Mouse (Mus musculus): ENCODE measurements at regions not wholly inside any gene's neighbourhood (a gene's known extent, or its start where the extent isn't known, plus 50 kb on each side); places are given as distances from the start of the nearest gene placed in this dataset.

DNA sequence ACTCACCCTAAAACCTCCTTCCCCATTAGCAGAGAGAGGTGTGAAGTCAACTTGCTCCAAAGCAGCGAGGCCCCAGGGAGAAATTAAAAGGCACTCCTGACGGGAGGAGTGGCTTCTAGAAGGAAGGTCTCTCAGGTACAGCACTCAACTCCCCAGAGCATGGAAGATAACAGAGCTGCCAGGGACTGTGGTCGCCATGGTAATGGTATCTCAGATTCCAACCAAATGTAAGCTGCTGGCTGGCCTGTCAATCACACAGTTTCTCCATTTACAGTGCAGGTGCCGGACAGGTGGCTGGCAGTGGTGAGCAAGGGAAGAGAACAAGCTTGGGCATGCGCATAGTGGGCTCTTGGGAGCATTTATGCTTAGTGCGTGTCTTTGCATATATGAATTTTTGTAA is 213.5 kb upstream of the Bcor start:
- no peak for DNase-seq

DNA sequence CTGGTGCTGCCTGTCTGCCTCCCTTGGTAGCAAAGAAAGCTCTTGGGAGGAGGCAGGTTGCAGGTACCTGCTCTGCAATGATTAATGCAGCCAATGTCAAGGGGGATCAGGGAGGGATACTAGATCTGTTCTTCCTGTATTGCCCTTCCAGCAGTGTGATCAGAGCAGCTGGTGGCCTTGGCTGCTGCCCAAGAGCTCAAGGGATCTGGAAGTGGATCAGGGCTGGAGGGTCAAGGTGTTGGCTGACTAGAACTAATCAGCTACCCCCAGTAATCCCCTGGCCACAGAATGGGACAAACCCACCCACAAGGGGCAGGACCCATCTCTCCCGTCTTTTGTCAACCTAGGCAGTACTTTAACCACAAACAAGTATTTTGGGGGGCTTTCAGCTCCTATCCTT is 211.8 kb upstream of the Atp6ap2 start:
- DNase-seq: peak; percentile 69 to 72

DNA sequence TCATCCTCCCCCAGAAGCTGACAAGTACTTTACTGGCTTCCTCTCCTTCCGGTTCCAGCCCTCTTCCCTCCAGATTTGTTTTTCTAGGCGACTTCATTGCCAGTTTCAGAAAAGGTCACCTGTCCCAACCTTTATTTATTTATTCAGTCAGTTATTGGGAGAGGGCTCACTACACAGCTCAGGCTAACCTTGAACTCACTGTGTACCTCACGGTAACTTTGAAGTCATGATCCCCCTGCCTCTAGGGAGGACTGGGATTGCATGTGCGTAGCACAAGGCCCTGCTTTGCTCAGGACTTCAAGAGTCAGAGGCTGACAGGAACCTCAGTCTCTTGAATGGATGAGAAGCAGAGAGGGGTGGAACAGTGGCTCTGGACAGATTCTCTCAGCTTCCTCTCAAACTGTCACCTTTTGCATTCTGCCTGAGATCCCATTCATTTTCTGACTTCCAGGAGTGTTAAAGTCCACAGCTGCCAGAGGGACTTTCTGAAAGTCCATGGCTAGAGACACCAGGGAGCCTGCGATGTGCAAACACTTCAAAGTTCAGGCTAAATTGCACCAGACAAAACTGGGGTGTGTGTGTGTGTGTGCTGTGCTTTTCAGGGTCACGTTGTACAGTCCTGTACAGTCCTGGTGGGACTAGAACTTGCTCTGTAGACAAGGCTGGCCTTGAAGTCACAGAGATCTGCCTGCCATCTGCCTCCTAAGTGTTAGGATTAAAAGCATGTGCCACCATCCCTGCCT is 211.2 kb upstream of the Atp6ap2 start:
- DNase-seq: peak in 1 of 2 experiments; percentile 4

DNA sequence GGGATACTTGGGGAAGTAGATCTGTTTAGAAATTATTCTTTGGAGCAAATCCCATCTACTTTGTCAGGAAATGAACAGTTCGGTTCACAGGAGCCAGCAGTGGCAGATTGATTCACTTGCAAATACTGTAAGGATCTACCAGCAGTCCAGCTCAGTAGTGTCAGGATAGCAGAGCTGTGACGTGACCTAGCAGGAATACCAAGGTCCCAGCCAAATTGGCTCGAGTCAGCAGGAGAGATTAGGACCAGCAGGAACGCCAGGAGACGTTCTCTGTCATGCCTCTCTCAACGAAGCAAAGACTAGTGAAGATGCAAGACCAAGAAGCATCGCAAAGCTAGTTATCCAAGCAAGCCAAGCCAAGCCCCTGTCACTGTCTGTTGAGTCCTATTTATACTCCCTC is 210.2 kb upstream of the Atp6ap2 start:
- DNase-seq: peak; percentile 7 to 34

DNA sequence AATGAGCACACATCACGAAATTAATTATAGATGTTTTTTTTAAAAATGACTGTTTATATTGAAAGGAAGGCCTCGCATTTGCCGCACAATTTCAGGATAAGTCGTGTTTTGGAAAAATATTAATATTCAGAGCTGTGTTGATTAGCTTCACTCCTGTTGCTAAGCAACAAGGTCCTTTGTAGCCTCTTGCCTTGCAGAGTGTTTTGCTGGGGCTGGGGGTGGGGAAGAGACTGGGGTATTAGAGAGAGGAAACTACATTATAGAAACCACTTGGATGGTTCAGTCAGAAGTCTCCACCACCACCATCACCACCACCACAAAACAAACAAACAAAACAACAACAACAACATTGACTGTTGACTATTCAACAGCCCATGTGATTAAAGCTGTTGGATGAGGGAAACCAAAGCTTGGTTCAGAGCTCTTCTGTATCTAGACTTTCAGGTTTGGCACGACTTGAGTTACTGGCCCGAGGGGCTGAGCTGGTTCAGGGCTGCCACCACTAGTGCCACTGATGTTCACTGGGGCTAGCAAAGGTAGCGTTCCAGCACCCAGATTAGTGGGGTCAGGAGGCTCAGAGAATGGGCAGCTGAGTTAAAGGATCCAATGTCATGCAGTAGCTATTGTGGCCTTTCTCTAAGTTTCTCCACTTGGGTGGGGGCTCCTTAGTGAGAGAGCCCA is 195.3 kb upstream of the Atp6ap2 start:
- DNase-seq: no peak

DNA sequence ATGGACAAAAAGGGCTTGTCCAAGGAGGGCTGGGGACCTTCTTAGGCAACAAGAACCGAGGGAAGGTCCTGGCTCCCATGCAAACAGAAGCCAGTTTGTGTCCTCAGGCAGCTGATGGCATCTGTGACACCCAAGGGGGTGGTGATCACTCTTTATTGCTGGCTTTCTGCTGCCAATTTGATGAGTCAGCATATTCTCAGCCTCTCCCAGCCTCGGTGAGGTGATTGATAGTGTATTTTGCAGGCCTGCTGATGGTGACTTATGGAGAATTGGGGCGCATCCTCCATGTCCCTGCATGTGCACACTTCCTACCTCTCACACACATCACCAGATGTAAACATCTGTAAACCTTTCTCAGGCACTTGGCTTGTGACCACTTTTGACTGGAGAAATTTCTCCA is 178.3 kb upstream of the Atp6ap2 start:
- DNase-seq: no peak

DNA sequence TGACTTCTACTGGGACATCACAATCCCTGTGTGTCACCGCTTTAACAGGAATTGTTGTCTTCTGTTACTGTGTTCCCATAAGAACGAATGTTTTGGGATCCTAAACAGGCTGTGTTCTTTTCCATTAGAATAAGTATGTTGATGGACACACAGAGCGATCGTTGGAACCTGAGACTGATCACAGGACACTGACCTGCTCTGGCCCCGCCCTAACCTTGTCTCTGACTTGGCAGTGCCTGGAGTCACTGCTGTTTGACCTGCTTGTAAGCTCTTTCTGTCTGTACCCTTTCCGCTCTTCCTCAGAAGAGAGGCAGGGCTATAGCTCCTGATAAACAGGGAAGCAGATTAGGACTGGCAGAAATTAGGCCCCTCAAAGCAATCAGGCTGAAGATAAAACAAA is 162.0 kb upstream of the Atp6ap2 start:
- DNase-seq: no peak

DNA sequence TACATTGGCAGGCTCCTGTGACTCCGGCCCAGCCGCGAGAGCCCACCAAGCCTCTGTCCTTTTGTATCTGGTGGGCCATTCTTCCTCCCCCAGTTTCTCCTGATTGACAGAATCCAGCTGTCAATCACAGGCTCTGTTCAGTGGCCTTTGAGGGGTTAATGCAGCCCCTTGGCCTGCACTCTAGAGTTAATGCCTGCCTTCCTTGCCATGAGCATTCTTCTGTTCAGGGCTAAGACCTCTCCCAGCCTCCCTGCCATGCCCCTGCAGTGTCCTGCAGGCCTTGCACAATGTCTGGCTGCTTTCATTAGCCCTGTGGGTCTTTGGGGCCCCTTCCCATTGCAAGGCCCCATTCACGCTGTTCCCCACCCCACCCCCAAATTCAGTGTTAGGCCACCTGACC is 160.9 kb upstream of the Atp6ap2 start:
- DNase-seq: no peak

DNA sequence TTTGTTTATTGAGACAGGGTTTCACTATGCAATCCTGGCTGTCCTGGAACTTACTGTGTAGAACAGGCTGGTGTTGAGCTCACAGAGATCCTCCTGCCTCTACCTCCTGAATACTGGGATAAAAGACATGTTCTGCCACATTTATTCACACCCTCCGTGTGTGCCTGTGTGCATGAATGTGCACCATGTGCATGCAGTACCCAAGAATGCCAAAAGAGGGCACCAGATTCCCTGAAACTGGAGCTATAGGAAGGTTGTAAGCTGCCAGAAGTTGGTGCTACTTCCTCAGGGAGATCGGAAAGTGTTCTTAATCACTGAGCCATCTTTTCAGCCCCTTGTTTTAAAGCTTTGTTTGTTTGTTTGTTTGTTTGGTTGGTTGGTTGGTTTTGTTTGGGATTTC is 155.3 kb upstream of the Atp6ap2 start:
- no peak for DNase-seq

DNA sequence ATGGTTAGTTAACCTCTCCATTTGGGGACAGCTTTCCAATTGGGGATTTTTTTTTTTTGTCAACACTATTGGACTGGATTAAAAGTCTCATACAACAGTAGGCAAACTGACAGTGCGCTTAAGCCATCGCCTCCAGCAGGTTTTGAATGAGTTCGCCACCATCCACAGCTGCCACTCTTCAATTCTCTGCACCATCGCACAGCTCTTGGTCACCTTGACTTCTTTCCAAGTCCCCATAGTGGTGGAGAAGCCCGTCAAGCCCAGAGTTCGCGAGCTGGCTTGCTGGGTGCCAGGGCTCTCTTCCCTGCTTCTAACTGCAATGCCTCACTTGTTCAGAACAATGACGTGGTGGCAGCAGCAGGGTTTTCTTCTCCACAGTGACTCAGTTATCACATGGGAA is 151.9 kb upstream of the Atp6ap2 start:
- no peak for DNase-seq

DNA sequence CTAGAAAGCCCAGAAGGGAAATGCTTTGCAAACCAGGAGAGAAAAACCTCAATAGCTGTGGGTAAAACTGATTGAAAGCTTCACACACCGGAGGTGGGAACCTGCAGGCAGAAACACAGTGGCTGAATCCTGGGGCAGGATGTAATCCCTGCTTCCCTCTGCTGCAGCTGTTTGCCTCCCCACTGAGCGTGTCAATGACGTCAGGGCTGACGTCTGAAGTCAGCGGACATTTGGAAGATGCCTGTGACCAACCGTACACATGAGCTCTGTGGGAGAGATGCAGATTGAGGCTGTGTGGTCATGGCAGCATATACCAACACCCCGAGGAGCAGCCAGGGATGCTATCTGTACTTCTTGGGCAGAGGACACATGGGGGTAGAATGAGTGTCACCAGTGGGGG is 151.5 kb upstream of the Atp6ap2 start:
- no peak for DNase-seq

DNA sequence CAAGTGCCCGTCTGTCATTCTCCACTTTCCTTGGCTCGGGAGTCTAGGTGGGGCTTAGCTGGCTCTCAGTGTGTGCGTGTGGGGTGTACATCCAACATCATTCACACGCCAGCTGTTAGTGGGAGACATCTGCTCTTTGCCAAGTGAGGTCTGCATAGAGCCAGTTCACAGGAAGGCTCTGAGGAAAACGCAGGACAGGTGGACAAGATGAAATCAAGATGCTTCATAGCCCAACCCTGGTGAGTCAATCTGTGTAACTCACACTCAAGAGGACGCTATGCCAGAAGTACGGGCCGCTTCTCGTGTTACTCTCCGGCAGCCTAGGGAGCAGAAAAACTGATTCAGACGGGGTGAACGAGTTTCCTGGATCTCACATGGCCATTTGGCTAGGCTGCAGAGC is 148.2 kb upstream of the Atp6ap2 start:
- no peak for DNase-seq

DNA sequence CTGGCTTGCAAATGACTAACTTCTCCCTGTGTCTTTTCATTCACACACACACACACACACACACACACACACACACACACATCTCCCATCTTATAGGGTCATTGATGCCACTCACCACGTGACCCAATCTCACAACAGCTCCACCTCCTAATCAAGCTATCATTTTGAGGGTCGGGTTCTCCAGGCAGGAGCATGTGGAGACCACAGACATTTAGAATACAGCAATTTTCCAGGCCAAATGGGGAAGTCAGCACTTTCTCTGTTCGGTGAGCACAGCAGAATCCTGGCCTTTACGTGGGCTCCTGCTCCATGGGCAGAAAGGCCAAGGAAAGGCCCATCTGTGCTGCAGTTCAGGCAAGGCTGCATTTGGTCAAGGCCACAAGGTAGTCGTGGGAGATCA is 143.8 kb upstream of the Atp6ap2 start:
- DNase-seq: no peak

DNA sequence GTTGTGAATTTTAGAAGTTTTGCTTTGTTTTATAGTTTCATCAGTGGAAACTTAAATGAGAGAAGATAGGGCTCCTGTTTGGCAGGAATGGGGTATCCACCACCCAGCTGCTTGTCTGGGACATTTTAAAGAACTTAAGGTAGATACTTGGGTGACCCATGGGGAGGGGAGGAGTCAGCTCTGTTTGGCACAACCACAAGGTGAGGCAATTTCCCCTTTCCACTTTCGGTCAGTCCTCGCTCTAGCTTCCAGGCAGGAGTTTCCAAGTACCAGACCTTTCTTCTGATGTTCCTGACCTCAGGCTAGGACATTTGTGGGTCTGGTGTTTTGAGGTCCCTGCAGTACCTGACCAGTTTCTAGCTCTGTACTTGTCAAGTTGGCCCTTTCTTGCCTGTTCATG is 142.5 kb upstream of the Atp6ap2 start:
- no peak for DNase-seq

DNA sequence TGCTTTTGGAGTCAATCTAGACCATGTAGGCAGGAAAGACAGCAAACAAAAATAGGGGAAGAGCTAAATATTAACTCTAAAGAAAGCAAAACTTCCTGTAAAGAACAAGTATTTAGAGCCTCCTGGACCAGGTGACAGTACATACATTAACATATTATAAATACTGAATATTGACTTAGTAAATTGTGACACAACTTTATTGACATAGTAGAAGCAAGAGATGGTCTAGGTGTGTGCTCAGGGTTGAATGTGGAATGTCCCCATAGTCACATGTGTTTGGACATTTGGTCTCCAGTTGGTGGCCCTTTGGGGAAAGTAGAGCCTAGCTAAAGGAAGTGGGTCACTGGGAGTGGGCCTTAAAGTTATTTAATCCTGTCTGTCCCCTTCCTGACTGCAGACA is 139.6 kb upstream of the Atp6ap2 start:
- DNase-seq: no peak

DNA sequence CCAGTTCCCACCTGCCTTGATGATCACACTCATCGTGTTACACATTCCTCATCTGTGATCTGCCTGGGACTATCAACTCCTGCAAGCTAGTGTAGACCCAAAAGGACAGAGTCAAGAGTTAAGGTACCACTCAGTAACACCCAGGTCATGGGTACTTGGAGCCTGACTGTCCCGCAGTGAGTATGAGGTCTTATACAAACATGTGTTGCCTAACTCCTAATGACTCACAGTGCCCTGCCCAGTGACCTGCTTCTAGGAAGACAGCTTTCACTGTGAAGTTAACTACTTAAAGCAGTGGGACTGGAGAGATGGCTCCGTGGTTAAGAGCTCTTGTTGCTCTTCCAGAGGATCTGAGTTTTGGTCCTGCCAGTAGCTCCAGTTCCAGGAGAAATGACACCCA is 137.9 kb upstream of the Atp6ap2 start:
- DNase-seq: peak; percentile 17 to 27

DNA sequence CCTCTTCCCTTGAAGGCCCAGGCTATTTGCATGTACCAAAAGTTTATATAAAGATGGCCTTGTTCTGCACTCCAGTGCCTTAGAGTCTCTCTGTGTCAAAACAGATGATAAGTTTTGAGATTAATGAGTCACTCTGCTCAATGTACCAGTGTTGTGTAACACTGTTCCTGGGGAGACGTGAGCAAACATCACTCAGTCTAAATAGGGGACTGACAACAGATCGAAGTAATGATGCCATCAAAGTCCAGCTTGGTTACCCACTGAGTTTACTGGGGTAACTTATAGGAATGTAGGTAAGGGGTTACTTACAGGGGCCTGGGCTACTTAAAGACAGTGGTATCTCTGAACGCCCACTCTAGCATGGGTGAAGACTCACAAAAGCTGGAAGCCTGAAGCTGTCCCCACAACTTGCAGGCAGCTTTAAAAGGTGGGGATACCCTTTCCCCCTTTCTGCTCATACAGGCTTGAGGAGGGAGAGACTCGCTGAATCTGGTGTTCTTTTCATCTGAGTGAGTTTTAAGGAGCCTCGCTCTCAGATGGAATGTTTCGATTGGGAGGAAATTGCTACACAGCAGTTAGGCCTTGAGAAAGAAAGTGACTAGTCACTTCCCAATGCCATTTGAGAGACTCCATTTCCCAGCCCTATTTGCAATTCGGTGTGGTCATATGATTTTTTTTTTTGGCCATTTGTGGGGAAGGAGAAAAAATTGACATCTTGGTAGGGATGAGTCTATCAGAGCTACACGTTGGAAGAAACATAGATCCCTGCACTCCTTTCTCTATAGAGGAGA is 134.4 kb upstream of the Atp6ap2 start:
- peak in 1 of 2 experiments; percentile 5 for DNase-seq

DNA sequence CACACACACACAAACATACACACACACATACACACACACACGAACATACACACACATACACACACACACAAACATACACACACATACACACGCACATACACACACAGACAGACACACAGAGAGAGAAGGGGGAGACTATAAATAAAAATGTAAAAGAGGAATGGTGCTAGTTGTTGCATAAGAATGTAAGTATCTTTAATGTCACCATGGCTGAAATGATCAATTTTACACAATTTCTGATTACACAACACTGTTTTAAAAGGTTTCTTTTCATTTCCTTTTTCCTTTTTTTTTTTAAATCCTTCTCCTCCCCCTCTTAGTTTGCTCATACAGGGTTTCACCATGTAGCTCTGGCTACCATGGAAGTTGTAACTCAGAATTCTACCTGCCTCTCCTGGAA is 125.9 kb upstream of the Atp6ap2 start:
- no peak for DNase-seq

DNA sequence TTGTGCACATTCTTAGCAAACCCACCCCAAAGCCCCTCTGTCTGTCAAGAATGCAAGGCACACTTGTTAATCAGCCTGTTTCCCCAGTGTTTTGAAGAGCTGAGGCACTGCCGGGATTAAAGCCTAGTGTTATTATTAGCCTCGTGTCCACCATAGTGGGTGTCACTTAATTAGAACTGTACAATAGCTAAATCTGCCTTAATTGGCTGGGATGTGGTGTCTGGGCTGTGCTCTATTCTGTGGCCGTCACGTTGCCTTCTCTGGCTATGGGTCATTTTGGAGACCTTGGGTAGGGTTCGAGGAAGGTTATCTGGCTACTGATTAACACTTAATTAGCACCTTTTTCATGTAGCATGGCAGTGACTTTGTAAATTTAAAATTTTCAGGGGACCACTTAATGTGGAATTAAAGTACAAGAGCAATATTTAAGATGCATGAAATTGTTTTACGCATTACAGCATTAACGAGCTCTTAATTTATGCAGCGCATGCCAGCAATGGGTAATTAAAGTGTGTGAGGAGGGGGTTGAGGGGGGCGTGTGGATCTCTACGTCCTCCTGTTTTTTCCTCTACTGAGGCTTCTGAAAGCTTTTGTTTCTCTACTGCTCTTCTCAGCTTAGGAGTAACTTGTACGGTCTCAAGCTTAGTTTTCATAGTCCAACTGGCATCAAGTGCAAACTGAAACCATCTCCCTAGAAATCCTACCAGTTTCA is 124.5 kb upstream of the Atp6ap2 start:
- DNase-seq: no peak

DNA sequence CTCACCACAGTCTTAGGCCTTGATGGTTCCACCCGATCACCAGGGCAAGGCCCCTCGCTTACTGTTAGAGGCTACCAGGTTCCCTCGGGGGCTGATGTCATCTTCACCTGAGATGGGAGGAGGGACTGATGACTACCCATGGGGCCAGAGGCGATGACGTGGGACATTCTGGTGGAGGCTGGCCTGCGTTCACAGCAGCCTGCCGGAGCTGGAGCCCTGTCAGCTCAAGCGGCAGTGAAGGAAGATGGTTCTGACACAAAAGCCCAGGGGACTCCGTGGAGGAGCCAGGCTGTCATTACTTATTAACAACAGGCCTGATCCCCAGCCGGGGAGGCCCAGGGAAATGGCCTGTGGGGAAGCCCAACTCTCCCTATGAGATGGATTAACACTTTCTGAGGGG is 121.3 kb upstream of the Atp6ap2 start:
- DNase-seq: no peak

DNA sequence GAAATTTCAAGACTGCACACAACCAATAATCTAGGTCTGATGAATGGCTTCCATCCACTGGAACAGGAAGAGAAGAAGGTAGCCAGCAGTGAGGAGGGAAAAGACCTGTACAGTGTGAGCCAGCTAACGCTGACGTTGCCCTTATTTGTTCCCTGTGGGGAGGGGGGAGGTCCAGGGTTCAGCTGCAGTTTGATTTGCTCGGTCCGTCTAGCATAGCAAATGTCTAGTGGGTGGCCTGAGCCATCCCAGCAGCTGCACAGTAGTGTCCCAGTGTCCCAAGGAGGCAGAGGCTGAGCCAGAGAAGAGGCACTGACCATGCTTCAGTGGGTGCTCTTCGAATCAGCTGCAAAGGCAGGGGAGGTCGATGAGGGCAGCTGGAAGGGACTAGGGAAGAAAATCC is 120.7 kb upstream of the Atp6ap2 start:
- no peak for DNase-seq

DNA sequence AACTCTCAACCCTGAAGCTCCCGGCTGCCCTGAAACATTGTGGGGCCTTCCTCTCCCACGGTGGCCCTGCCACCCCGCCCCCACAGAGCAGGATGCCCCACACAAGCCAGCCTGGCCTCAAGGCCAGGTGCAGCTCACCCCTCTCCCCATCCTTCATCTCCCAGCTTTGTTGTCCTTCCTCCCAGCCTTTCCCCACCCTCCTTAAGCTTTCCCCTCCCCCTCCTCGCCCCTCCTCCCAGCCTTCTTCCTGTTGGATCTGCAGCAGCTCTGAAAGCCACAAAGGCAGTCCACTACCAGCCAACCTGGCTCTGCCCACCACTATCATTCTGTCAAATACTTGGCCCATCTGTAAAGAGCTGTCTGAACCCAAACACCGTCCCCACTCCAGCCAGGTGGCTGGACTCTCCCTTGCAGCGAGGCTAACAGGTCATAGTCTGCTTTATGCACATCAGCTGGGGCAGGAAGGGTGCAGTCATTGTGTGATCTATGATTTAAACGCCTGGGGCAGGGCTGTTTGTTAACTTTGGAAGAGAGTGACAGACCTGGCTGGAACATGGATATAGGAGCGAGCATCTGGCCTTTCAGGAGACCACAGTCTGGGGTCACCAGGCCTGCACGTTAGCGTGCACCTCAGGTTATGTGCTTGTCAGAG is 119.9 kb upstream of the Atp6ap2 start:
- peak in 1 of 2 experiments; percentile 19 for DNase-seq

All from adrenal gland, postnatal 36 days (tissue).